Mouse (Mus musculus): ENCODE measurements at regions not wholly inside any gene's neighbourhood (a gene's known extent, or its start where the extent isn't known, plus 50 kb on each side); places are given as distances from the start of the nearest gene placed in this dataset.
"Not testable (repeated sequence)": the region's sequence is repeated elsewhere in the genome, so short reads cannot be mapped to it uniquely, and the experiment has no call there.

- H3K9me3 ChIP-seq (ENCODE audit: low read length): no peaks in the 10 kb centered on the region
- TF ChIP-seq CTCF (IDR thresholded peaks at IDR 0.05): no peak
- no peaks in the 10 kb centered on the region for H3K36me3 ChIP-seq (ENCODE audit: insufficient read depth, low read length)
- H3K27me3 ChIP-seq (ENCODE audit: insufficient read depth, low read length): no peaks in the 10 kb centered on the region
- ATAC-seq (ENCODE audit: low FRiP score) (no peak), DNase-seq (ENCODE audit: low spot score) (no peak)
- no peak overlapping the region for H3K9ac ChIP-seq (replicated peaks; ENCODE audit: low read length, poor library complexity, severe bottlenecking)
- 91% methylated on average over 2 of the region's 2 CpGs for WGBS
- H3K27ac ChIP-seq (ENCODE audit: low read depth, low read length): no peak overlapping the region
- no peaks in the 10 kb centered on the region for H3K4me1 ChIP-seq (ENCODE audit: insufficient read depth, low read length)
- no peak overlapping the region for H3K4me3 ChIP-seq (ENCODE audit: low read depth, low read length)
- H3K4me2 ChIP-seq (ENCODE audit: low read depth, low read length, poor library complexity, severe bottlenecking): no peak overlapping the region
These were observed 328.3 kb upstream of the Nox3 start for GRCm38 (mm10) chr17:4024384-4024783.

- ATAC-seq (ENCODE audit: low FRiP score) (no peak), DNase-seq (ENCODE audit: low spot score) (no peak)
- 69% methylated on average over 9 of the region's 9 CpGs for WGBS
- H3K36me3 ChIP-seq (ENCODE audit: insufficient read depth, low read length): no peaks in the 10 kb centered on the region
- no peaks in the 10 kb centered on the region for H3K9me3 ChIP-seq (ENCODE audit: low read length)
- TF ChIP-seq CTCF (IDR thresholded peaks at IDR 0.05): no peak
- no peak overlapping the region for H3K9ac ChIP-seq (replicated peaks; ENCODE audit: low read length, poor library complexity, severe bottlenecking)
- no peaks in the 10 kb centered on the region for H3K4me1 ChIP-seq (ENCODE audit: insufficient read depth, low read length)
- no peak overlapping the region for H3K4me2 ChIP-seq (ENCODE audit: low read depth, low read length, poor library complexity, severe bottlenecking)
- H3K4me3 ChIP-seq (ENCODE audit: low read depth, low read length): no peak overlapping the region
- H3K27ac ChIP-seq (ENCODE audit: low read depth, low read length): no peak overlapping the region
- H3K27me3 ChIP-seq (ENCODE audit: insufficient read depth, low read length): no peaks in the 10 kb centered on the region
These were observed 333.1 kb upstream of the Nox3 start for GRCm38 (mm10) chr17:4029202-4029601.

- Histone ChIP-seq H3K4me3 (ENCODE audit: low read depth, low read length) (no peak overlapping the region), H3K4me1 (ENCODE audit: insufficient read depth, low read length) (no peaks in the 10 kb centered on the region), H3K9me3 (ENCODE audit: low read length) (no peaks in the 10 kb centered on the region), H3K27me3 (ENCODE audit: insufficient read depth, low read length) (no peaks in the 10 kb centered on the region), H3K36me3 (ENCODE audit: insufficient read depth, low read length) (no peaks in the 10 kb centered on the region), H3K4me2 (ENCODE audit: low read depth, low read length, poor library complexity, severe bottlenecking) (no peak overlapping the region), H3K9ac (replicated peaks; ENCODE audit: low read length, poor library complexity, severe bottlenecking) (no peak overlapping the region), H3K27ac (ENCODE audit: low read depth, low read length) (no peak overlapping the region)
- 57% methylated on average over 3 of the region's 3 CpGs for WGBS
- TF ChIP-seq CTCF (IDR thresholded peaks at IDR 0.05): no peak
- DNase-seq (ENCODE audit: low spot score) (peak; percentile 28), ATAC-seq (ENCODE audit: low FRiP score) (no peak)
These were observed 338.8 kb upstream of the Nox3 start for GRCm38 (mm10) chr17:4034816-4035360.

- Histone ChIP-seq H3K4me2 (ENCODE audit: low read depth, low read length, poor library complexity, severe bottlenecking) (no peak overlapping the region), H3K4me1 (ENCODE audit: insufficient read depth, low read length) (no peaks in the 10 kb centered on the region), H3K4me3 (ENCODE audit: low read depth, low read length) (no peak overlapping the region), H3K27ac (ENCODE audit: low read depth, low read length) (0 out of 2 replicates have a peak overlapping the region, but pooled peaks have one; percentile 18), H3K9me3 (ENCODE audit: low read length) (no peaks in the 10 kb centered on the region), H3K27me3 (ENCODE audit: insufficient read depth, low read length) (no peaks in the 10 kb centered on the region), H3K36me3 (ENCODE audit: insufficient read depth, low read length) (no peaks in the 10 kb centered on the region), H3K9ac (replicated peaks; ENCODE audit: low read length, poor library complexity, severe bottlenecking) (no peak overlapping the region)
- DNase-seq (ENCODE audit: low spot score): peak; percentile 34
- WGBS: 30% methylated on average over 5 of the region's 5 CpGs
- no peak for ATAC-seq (ENCODE audit: low FRiP score)
- no peak for TF ChIP-seq CTCF (IDR thresholded peaks at IDR 0.05)
These were observed 344.1 kb upstream of the Nox3 start for GRCm38 (mm10) chr17:4040104-4040664.

- H3K4me2 ChIP-seq (ENCODE audit: low read depth, low read length, poor library complexity, severe bottlenecking); ATAC-seq (ENCODE audit: low FRiP score); H3K4me3 ChIP-seq (ENCODE audit: low read depth, low read length); DNase-seq (ENCODE audit: low spot score); H3K4me1 ChIP-seq (ENCODE audit: insufficient read depth, low read length); H3K9me3 ChIP-seq (ENCODE audit: low read length); H3K9ac ChIP-seq (replicated peaks; ENCODE audit: low read length, poor library complexity, severe bottlenecking); H3K27me3 ChIP-seq (ENCODE audit: insufficient read depth, low read length); H3K27ac ChIP-seq (ENCODE audit: low read depth, low read length); H3K36me3 ChIP-seq (ENCODE audit: insufficient read depth, low read length): not testable (repeated sequence)
These were observed 364.1 kb upstream of the Nox3 start for GRCm38 (mm10) chr17:4060186-4060585.

- TF ChIP-seq CTCF (IDR thresholded peaks at IDR 0.05): no peak
- Histone ChIP-seq H3K27me3 (ENCODE audit: insufficient read depth, low read length) (no peaks in the 10 kb centered on the region), H3K27ac (ENCODE audit: low read depth, low read length) (no peak overlapping the region), H3K4me2 (ENCODE audit: low read depth, low read length, poor library complexity, severe bottlenecking) (no peak overlapping the region), H3K36me3 (ENCODE audit: insufficient read depth, low read length) (no peaks in the 10 kb centered on the region), H3K4me3 (ENCODE audit: low read depth, low read length) (no peak overlapping the region), H3K4me1 (ENCODE audit: insufficient read depth, low read length) (no peaks in the 10 kb centered on the region), H3K9ac (replicated peaks; ENCODE audit: low read length, poor library complexity, severe bottlenecking) (no peak overlapping the region), H3K9me3 (ENCODE audit: low read length) (no peaks in the 10 kb centered on the region)
- ATAC-seq (ENCODE audit: low FRiP score): no peak
- 40% methylated on average over 2 of the region's 2 CpGs for WGBS
- no peak for DNase-seq (ENCODE audit: low spot score)
These were observed 377.3 kb upstream of the Nox3 start for GRCm38 (mm10) chr17:4073381-4073780.
